Mouse (Mus musculus) MEL (cell line): ENCODE results near the gene Cga.
"Not testable (repeated sequence)": the region's sequence is repeated elsewhere in the genome, so short reads cannot be mapped to it uniquely, and the experiment has no call there.

ENCODE experiments used
- CHD2 ChIP-seq: IDR thresholded peaks from 2 replicates; pipeline ENCODE4 v1.6.1; 2011; ENCODE audit warnings: low read length, improper control_type of control experiment
- CTCF ChIP-seq, 3 experiments: IDR thresholded peaks in 2 of 3; conservative IDR thresholded peaks in 1 of 3; 2 replicates each; pipeline ENCODE4 v1.5.1; 2011 to 2012; ENCODE audit warnings: low read length in 3 of 3, low read depth in 2 of 3, mild to moderate bottlenecking in 2 of 3, improper control_type of control experiment in 1 of 3, inconsistent platforms in 1 of 3, mixed read lengths in 1 of 3, moderate library complexity in 1 of 3; ENCODE audit not compliant: control insufficient read depth in 1 of 3, insufficient read depth in 1 of 3, poor library complexity in 1 of 3, severe bottlenecking in 1 of 3
- E2F4 ChIP-seq: IDR thresholded peaks from 2 replicates; pipeline ENCODE4 v1.6.1; 2011; ENCODE audit warnings: low read depth, low read length, improper control_type of control experiment, borderline replicate concordance
- EP300 ChIP-seq, 2 experiments: IDR thresholded peaks; 2 replicates each; pipeline ENCODE4 v1.6.1; 2011; ENCODE audit warnings: improper control_type of control experiment in 2 of 2, low read length in 2 of 2, low read depth in 1 of 2, mild to moderate bottlenecking in 1 of 2
- GATA1 ChIP-seq: IDR thresholded peaks from 2 replicates; pipeline ENCODE4 v1.6.1; 2011; ENCODE audit warnings: low read depth, low read length, improper control_type of control experiment
- MYC ChIP-seq: IDR thresholded peaks from 2 replicates; pipeline ENCODE4 v1.6.1; 2011; ENCODE audit warnings: low read depth, mild to moderate bottlenecking, low read length, improper control_type of control experiment, moderate library complexity
- RCOR1 ChIP-seq: IDR thresholded peaks from 2 replicates; pipeline ENCODE4 v1.6.1; 2012; ENCODE audit warnings: low read depth, mild to moderate bottlenecking, inconsistent platforms, low read length, improper control_type of control experiment
- SIN3A ChIP-seq: IDR thresholded peaks from 2 replicates; pipeline ENCODE4 v1.6.1; 2012; ENCODE audit warnings: low read length, improper control_type of control experiment, inconsistent platforms
- TBP ChIP-seq: IDR thresholded peaks from 2 replicates; pipeline ENCODE4 v1.8.0; 2011; ENCODE audit warnings: low read depth, low read length, improper control_type of control experiment
- TCF12 ChIP-seq: IDR thresholded peaks from 2 replicates; pipeline ENCODE4 v1.6.1; 2014; ENCODE audit warnings: low read depth, mild to moderate bottlenecking, inconsistent platforms, low read length, improper control_type of control experiment, moderate library complexity
- USF1 ChIP-seq: IDR thresholded peaks from 2 replicates; pipeline ENCODE4 v1.6.1; 2014; ENCODE audit warnings: low read depth, mild to moderate bottlenecking, inconsistent platforms, low read length, improper control_type of control experiment, moderate library complexity
- ZKSCAN1 ChIP-seq: IDR thresholded peaks from 2 replicates; pipeline ENCODE4 v1.6.1; 2012; ENCODE audit warnings: low read depth, mild to moderate bottlenecking, inconsistent platforms, low read length, improper control_type of control experiment, moderate library complexity
- ZNF384 ChIP-seq: IDR thresholded peaks from 2 replicates; pipeline ENCODE4 v1.6.1; 2012; ENCODE audit warnings: low read depth, mild to moderate bottlenecking, inconsistent platforms, low read length, improper control_type of control experiment

GRCm38 (mm10) chr4:34928386-34928785 is 34.8 kb downstream of the Cga start:
- TF ChIP-seq USF1; EP300 (IDR thresholded peaks at IDR 0.05; ENCODE audit: low read depth in 1 of 2, low read length in 2 of 2); SIN3A; CTCF (IDR thresholded peaks at IDR 0.05 in 2 of 3, conservative IDR thresholded peaks at IDR 0.05 in 1 of 3; ENCODE audit: control insufficient read depth in 1 of 3, insufficient read depth in 1 of 3, low read depth in 2 of 3, low read length in 3 of 3, poor library complexity in 1 of 3, severe bottlenecking in 1 of 3); TCF12; TBP; CHD2; RCOR1; MYC; ZNF384; E2F4; GATA1; ZKSCAN1: not testable (repeated sequence)
